Mouse (Mus musculus): ENCODE measurements around the gene Zfp61. TPM values are rescaled to one million over a fixed set of nuclear protein-coding genes. Genes with fewer than 3 reads are reported as not detected.
"Not testable (repeated sequence)": the region's sequence is repeated elsewhere in the genome, so short reads cannot be mapped to it uniquely, and the experiment has no call there.

Zfp61 gene
- total and polyA plus RNA-seq, 3 experiments: 5.0 to 21.5 (median 14.7) TPM

- Histone ChIP-seq H3K27me3 (ENCODE audit: insufficient read depth, low read length) (0 out of 2 replicates have a peak, but pooled peaks cover 2% of the 10 kb centered on the region), H3K9me3 (replicated peaks) (0 out of 2 replicates have a peak, but pooled peaks cover 4% of the 10 kb centered on the region), H3K36me3 (replicated peaks) (peaks cover 11% of the 10 kb centered on the region), H3K4me1 (ENCODE audit: insufficient read depth, low read depth, low read length) (no peaks in the 10 kb centered on the region; the same call in 1 of the 2 replicates), H3K4me3 (ENCODE audit: low read depth, low read length) (no peak overlapping the region)
- no peak for ATAC-seq (ENCODE audit: extremely low read depth, insufficient number of reproducible peaks, low FRiP score, poor library complexity, severe bottlenecking)
- no peak for DNase-seq (ENCODE audit: low spot score)
- no peak for TF ChIP-seq GATA1 (IDR thresholded peaks at IDR 0.05; ENCODE audit: borderline replicate concordance, low read length)
- TF ChIP-seq TAL1 (conservative IDR thresholded peaks at IDR 0.05; ENCODE audit: low read depth, low read length): no peak
- no peak for TF ChIP-seq GATA2 (IDR thresholded peaks at IDR 0.05; ENCODE audit: borderline replicate concordance, low read depth, low read length)
- TF ChIP-seq CTCF (IDR thresholded peaks at IDR 0.05; ENCODE audit: low read depth, low read length): no peak
- TF ChIP-seq POLR2AphosphoS5 (IDR thresholded peaks at IDR 0.05; ENCODE audit: insufficient replicate concordance, low read depth, low read length): no peak
Measured at GRCm38 (mm10) chr7:24286090-24286489, 14.9 kb downstream of the Zfp61 start.

- no peak overlapping the region for H3K4me3 ChIP-seq (ENCODE audit: low read depth, low read length)
- TF ChIP-seq POLR2AphosphoS5 (IDR thresholded peaks at IDR 0.05; ENCODE audit: insufficient replicate concordance, low read depth, low read length) (no peak), GATA1 (IDR thresholded peaks at IDR 0.05; ENCODE audit: borderline replicate concordance, low read length) (no peak), CTCF (IDR thresholded peaks at IDR 0.05; ENCODE audit: low read depth, low read length) (no peak), GATA2 (IDR thresholded peaks at IDR 0.05; ENCODE audit: borderline replicate concordance, low read depth, low read length) (no peak), TAL1 (conservative IDR thresholded peaks at IDR 0.05; ENCODE audit: low read depth, low read length) (no peak)
- H3K36me3 ChIP-seq (replicated peaks): no peaks in the 10 kb centered on the region
- peaks cover 8% of the 10 kb centered on the region for H3K27me3 ChIP-seq (ENCODE audit: insufficient read depth, low read length)
- no peak for DNase-seq (ENCODE audit: low spot score)
- ATAC-seq (ENCODE audit: extremely low read depth, insufficient number of reproducible peaks, low FRiP score, poor library complexity, severe bottlenecking): no peak
- H3K4me1 ChIP-seq (ENCODE audit: insufficient read depth, low read depth, low read length): no peaks in the 10 kb centered on the region
- H3K9me3 ChIP-seq (replicated peaks): no peaks in the 10 kb centered on the region
Measured at GRCm38 (mm10) chr7:24280858-24281145, 20.2 kb downstream of the Zfp61 start.

DNA sequence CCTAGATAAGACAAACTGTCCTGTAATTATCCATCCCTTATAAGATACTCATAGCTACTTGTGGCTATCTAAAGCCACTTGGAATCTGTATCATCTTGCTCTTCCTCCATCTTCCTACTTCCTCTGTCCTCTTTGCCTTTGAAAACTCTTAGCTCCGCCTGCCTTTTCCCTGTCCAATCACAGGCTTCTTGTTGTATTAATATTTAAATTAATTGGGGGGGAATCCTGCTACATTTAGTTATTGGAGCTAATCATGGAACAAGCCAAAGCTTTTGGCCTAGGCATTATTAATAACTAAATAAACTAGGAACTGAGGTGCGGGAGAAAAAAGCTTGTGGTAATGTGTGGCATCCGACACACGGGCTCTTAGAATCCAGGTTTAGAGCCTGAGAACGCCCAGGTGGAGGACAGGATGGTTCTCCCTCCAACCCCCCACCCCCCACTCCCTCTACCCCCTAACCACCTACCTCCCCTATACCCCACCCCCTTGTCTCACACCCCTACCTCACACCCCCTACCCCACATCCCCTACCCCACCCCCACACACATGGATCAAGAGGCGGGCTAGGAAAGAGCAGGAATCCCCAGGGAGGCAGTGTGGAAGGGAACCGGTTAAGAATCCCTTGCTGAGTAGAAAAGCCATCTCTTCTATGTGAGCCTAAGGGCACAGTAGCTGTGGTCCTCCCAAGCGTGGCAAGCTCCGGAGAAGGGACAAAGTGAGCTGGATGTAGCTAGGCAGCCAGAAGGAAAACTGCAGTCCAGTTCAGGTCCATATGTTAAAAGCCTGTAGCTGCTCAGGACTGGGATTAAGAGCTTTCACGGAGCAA, 20.8 kb downstream of the Zfp61 start:
- peaks cover 8% of the 10 kb centered on the region for H3K27me3 ChIP-seq (ENCODE audit: insufficient read depth, low read length)
- TF ChIP-seq TAL1 (conservative IDR thresholded peaks at IDR 0.05; ENCODE audit: low read depth, low read length) (no peak), POLR2AphosphoS5 (IDR thresholded peaks at IDR 0.05; ENCODE audit: insufficient replicate concordance, low read depth, low read length) (no peak), GATA1 (IDR thresholded peaks at IDR 0.05; ENCODE audit: borderline replicate concordance, low read length) (no peak), GATA2 (IDR thresholded peaks at IDR 0.05; ENCODE audit: borderline replicate concordance, low read depth, low read length) (no peak), CTCF (IDR thresholded peaks at IDR 0.05; ENCODE audit: low read depth, low read length) (no peak)
- ATAC-seq (ENCODE audit: extremely low read depth, insufficient number of reproducible peaks, low FRiP score, poor library complexity, severe bottlenecking) (no peak), DNase-seq (ENCODE audit: low spot score) (no peak)
- no peaks in the 10 kb centered on the region for H3K9me3 ChIP-seq (replicated peaks)
- no peak overlapping the region for H3K4me3 ChIP-seq (ENCODE audit: low read depth, low read length)
- no peaks in the 10 kb centered on the region for H3K36me3 ChIP-seq (replicated peaks)
- no peaks in the 10 kb centered on the region for H3K4me1 ChIP-seq (ENCODE audit: insufficient read depth, low read depth, low read length)

GRCm38 (mm10) chr7:24278771-24279170, 22.3 kb downstream of the Zfp61 start:
- not testable (repeated sequence) for H3K4me3 ChIP-seq (ENCODE audit: low read depth, low read length); H3K4me1 ChIP-seq (ENCODE audit: insufficient read depth, low read depth, low read length); H3K9me3 ChIP-seq (replicated peaks); H3K36me3 ChIP-seq (replicated peaks); H3K27me3 ChIP-seq (ENCODE audit: insufficient read depth, low read length); ATAC-seq (ENCODE audit: extremely low read depth, insufficient number of reproducible peaks, low FRiP score, poor library complexity, severe bottlenecking); DNase-seq (ENCODE audit: low spot score)

DNA sequence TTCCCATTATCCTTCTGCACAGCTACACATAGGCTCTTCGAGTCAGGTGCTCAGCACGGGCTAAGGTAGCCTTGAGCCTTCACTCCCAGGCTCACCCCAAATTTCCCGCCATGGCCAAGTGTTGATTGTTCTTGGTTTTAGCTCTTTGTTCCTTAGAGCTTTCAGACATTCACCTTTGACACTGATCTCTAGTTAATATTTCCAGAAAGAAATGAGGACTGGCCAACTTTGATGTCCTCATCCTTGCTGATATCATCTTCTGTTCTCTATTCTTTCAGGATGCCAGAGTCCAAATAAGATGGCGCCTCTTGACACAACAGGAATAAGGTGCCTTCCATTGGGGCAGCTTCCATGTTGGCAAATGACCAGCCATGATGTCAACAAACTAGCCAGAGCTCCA, 26.6 kb downstream of the Zfp61 start:
- TF ChIP-seq TAL1 (conservative IDR thresholded peaks at IDR 0.05; ENCODE audit: low read depth, low read length) (no peak), POLR2AphosphoS5 (IDR thresholded peaks at IDR 0.05; ENCODE audit: insufficient replicate concordance, low read depth, low read length) (no peak), CTCF (IDR thresholded peaks at IDR 0.05; ENCODE audit: low read depth, low read length) (no peak), GATA1 (IDR thresholded peaks at IDR 0.05; ENCODE audit: borderline replicate concordance, low read length) (no peak), GATA2 (IDR thresholded peaks at IDR 0.05; ENCODE audit: borderline replicate concordance, low read depth, low read length) (no peak)

GRCm38 (mm10) chr7:24271191-24271590, 29.8 kb downstream of the Zfp61 start:
- no peak for DNase-seq (ENCODE audit: low spot score)
- H3K4me1 ChIP-seq (ENCODE audit: insufficient read depth, low read depth, low read length): peaks cover 3% of the 10 kb centered on the region
- no peaks in the 10 kb centered on the region for H3K27me3 ChIP-seq (ENCODE audit: insufficient read depth, low read length)
- H3K9me3 ChIP-seq (replicated peaks): no peaks in the 10 kb centered on the region
- no peak for TF ChIP-seq GATA1 (IDR thresholded peaks at IDR 0.05; ENCODE audit: borderline replicate concordance, low read length)
- no peak for TF ChIP-seq POLR2AphosphoS5 (IDR thresholded peaks at IDR 0.05; ENCODE audit: insufficient replicate concordance, low read depth, low read length)
- TF ChIP-seq TAL1 (conservative IDR thresholded peaks at IDR 0.05; ENCODE audit: low read depth, low read length): no peak
- TF ChIP-seq GATA2 (IDR thresholded peaks at IDR 0.05; ENCODE audit: borderline replicate concordance, low read depth, low read length): no peak
- TF ChIP-seq CTCF (IDR thresholded peaks at IDR 0.05; ENCODE audit: low read depth, low read length): no peak
- no peak for ATAC-seq (ENCODE audit: extremely low read depth, insufficient number of reproducible peaks, low FRiP score, poor library complexity, severe bottlenecking)
- H3K4me3 ChIP-seq (ENCODE audit: low read depth, low read length): no peak overlapping the region
- peaks cover 10% of the 10 kb centered on the region for H3K36me3 ChIP-seq (replicated peaks)

More for the DNA sequence above, 26.6 kb downstream of the Zfp61 start:
- 0 out of 2 replicates have a peak, but pooled peaks cover under 1% of the 10 kb centered on the region for H3K27me3 ChIP-seq (ENCODE audit: insufficient read depth, low read length)
- ATAC-seq (ENCODE audit: extremely low read depth, insufficient number of reproducible peaks, low FRiP score, poor library complexity, severe bottlenecking): no peak
- peaks cover 3% of the 10 kb centered on the region for H3K4me1 ChIP-seq (ENCODE audit: insufficient read depth, low read depth, low read length)
- no peak overlapping the region for H3K4me3 ChIP-seq (ENCODE audit: low read depth, low read length)
- DNase-seq (ENCODE audit: low spot score): no peak
- peaks cover 10% of the 10 kb centered on the region for H3K36me3 ChIP-seq (replicated peaks)
- no peaks in the 10 kb centered on the region for H3K9me3 ChIP-seq (replicated peaks)
